Mouse (Mus musculus): Measurements from ENCODE around the gene Gen1.

DNA sequence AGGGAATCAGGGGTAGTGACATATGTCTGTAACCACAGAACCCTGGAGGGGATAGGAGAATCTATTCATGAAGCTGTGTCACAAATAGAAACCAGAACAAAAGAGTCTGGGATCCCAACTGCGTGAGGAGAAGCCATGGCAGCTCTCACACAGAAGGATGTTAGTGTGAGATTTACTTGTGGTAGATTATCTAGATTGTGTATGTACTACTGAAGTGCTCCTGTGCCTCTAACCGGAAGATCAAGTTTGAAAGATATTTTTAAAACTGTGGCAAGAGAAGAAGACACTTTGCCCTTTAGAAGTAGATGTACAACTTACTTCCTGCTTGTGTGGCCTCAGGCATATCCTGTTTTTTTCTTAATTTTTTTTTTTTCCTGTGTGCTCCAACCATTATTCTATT lies 35.3 kb downstream of the Gen1 start:
- TF ChIP-seq CTCF (IDR thresholded peaks at IDR 0.05; ENCODE audit: low read depth, low read length) (no peak), TAL1 (conservative IDR thresholded peaks at IDR 0.05; ENCODE audit: low read depth, low read length) (no peak)
